Mouse (Mus musculus) cerebellum, postnatal 10 days (tissue): ENCODE measurements around the gene Gm5148.
A peak's percentile ranks its signal among the peaks of the same experiment; 100 is the strongest.

Experiments used
- DNase-seq, 2 experiments: peaks; one replicate each; pipeline ENCODE4 v3.0.0; 2021; ENCODE audit warnings: mixed read lengths in 2 of 2

Gene Gm5148

GRCm38 (mm10) chr3:37724171-37724804, at the start of gene Gm5148:
Gm5148 (minus strand) TSS chr3:37724490.
- peak; percentile 87 to 88 for DNase-seq

- no peak for DNase-seq
Measured at GRCm38 (mm10) chr3:37770951-37771350, 46.7 kb upstream of the Gm5148 start.

GRCm38 (mm10) chr3:37769268-37769756, 45.0 kb upstream of the Gm5148 start:
- DNase-seq: peak; percentile 81

GRCm38 (mm10) chr3:37767147-37768015, 43.1 kb upstream of the Gm5148 start:
- DNase-seq: no peak

GRCm38 (mm10) chr3:37766628-37767027, 42.3 kb upstream of the Gm5148 start:
- no peak for DNase-seq

GRCm38 (mm10) chr3:37765971-37766370, 41.7 kb upstream of the Gm5148 start:
- DNase-seq: no peak

GRCm38 (mm10) chr3:37765275-37765674, 41.0 kb upstream of the Gm5148 start:
- DNase-seq: no peak

GRCm38 (mm10) chr3:37762303-37762702, 38.0 kb upstream of the Gm5148 start:
- no peak for DNase-seq

- DNase-seq: no peak
Measured at GRCm38 (mm10) chr3:37761741-37762140, 37.5 kb upstream of the Gm5148 start.

- no peak for DNase-seq
Measured at GRCm38 (mm10) chr3:37760866-37761265, 36.6 kb upstream of the Gm5148 start.

GRCm38 (mm10) chr3:37758611-37759322, 34.5 kb upstream of the Gm5148 start:
- no peak for DNase-seq

- peak; percentile 42 to 50 for DNase-seq
Measured at GRCm38 (mm10) chr3:37758124-37758523, 33.8 kb upstream of the Gm5148 start.

GRCm38 (mm10) chr3:37757613-37758012, 33.3 kb upstream of the Gm5148 start:
- DNase-seq: no peak

GRCm38 (mm10) chr3:37756005-37756404, 31.7 kb upstream of the Gm5148 start:
- DNase-seq: no peak

- no peak for DNase-seq
Measured at GRCm38 (mm10) chr3:37754639-37755038, 30.3 kb upstream of the Gm5148 start.

- no peak for DNase-seq
Measured at GRCm38 (mm10) chr3:37753148-37753547, 28.9 kb upstream of the Gm5148 start.

- DNase-seq: peak in 1 of 2 experiments; percentile 28
Measured at GRCm38 (mm10) chr3:37748002-37748733, 23.9 kb upstream of the Gm5148 start.

- no peak for DNase-seq
Measured at GRCm38 (mm10) chr3:37747258-37748001, 23.1 kb upstream of the Gm5148 start.

- DNase-seq: no peak
Measured at GRCm38 (mm10) chr3:37744050-37744449, 19.8 kb upstream of the Gm5148 start.

- no peak for DNase-seq
Measured at GRCm38 (mm10) chr3:37739996-37740395, 15.7 kb upstream of the Gm5148 start.

- DNase-seq: peak; percentile 26 to 40
Measured at GRCm38 (mm10) chr3:37738171-37738950, 14.1 kb upstream of the Gm5148 start.
